Mouse (Mus musculus) cerebellum, postnatal 4 days (tissue): ENCODE data around the gene Rasgrp3.
A peak's percentile ranks its signal among the peaks of the same experiment; 100 is the strongest.

Experiments
- DNase-seq, 2 experiments: peaks; one replicate each; pipeline ENCODE4 v3.0.0; 2022; ENCODE audit warnings: low spot score in 2 of 2, mixed read lengths in 1 of 2

Gene Rasgrp3

GRCm38 (mm10) chr17:75538431-75538830 is 102.7 kb downstream of the Rasgrp3 start:
- DNase-seq, result no peak

GRCm38 (mm10) chr17:75539130-75539529 is 103.4 kb downstream of the Rasgrp3 start:
- DNase-seq, result no peak

- DNase-seq, result no peak
Observed at GRCm38 (mm10) chr17:75539841-75540240, 104.1 kb downstream of the Rasgrp3 start.

- no peak for DNase-seq
Observed at GRCm38 (mm10) chr17:75543434-75543833, 107.7 kb downstream of the Rasgrp3 start.

- no peak for DNase-seq
Observed at GRCm38 (mm10) chr17:75544262-75544661, 108.6 kb downstream of the Rasgrp3 start.

- no peak for DNase-seq
Observed at GRCm38 (mm10) chr17:75550771-75551413, 115.2 kb downstream of the Rasgrp3 start.

GRCm38 (mm10) chr17:75551512-75552400 is 116.1 kb downstream of the Rasgrp3 start, which contains the start of gene Fam98a:
Gene Fam98a, minus strand, starts transcription at chr17:75551946.
- DNase-seq, result peak; percentile 92 to 98

GRCm38 (mm10) chr17:75557031-75557430 is 121.3 kb downstream of the Rasgrp3 start:
- DNase-seq, result no peak

- no peak for DNase-seq
Observed at GRCm38 (mm10) chr17:75558041-75558440, 122.3 kb downstream of the Rasgrp3 start.

GRCm38 (mm10) chr17:75575608-75576007 is 139.9 kb downstream of the Rasgrp3 start:
- no peak for DNase-seq
